Mouse (Mus musculus) G1E (cell line): ENCODE data around the gene Nr2f1.

ENCODE experiments used
- CTCF ChIP-seq: IDR thresholded peaks from 2 replicates; pipeline ENCODE4 v1.5.1; 2012; ENCODE audit warnings: low read depth, low read length, inconsistent platforms, mixed read lengths
- GATA1 ChIP-seq: IDR thresholded peaks from 2 replicates; pipeline ENCODE4 v1.6.1; 2012; ENCODE audit warnings: borderline replicate concordance, low read length, inconsistent platforms, mixed read lengths
- TAL1 ChIP-seq: conservative IDR thresholded peaks from 2 replicates; pipeline ENCODE4 v1.6.1; 2012; ENCODE audit warnings: low read depth, low read length, inconsistent platforms, mixed read lengths

DNA sequence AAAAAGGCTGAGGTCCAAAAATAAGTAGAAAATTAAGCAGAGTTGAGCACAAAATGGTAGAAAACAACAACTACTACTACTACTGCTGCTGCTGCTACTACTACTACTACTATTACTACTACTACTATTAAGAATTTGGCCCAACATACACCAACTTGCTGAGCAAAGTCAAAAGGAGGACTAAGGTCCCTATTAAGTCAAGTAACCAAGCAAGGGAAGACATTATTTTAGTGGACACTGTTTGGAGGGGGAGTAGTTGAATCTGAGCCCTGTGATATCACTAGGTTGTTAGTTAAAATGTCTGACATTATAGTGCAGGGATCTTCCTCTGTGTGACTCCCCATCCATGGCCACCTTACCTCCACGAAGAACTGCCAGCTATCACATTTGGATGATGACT is 21.5 kb downstream of the Nr2f1 start:
- no peak for TF ChIP-seq TAL1
- TF ChIP-seq GATA1 = no peak
- TF ChIP-seq CTCF = no peak
